Mouse (Mus musculus): Measurements from ENCODE around the gene Pus10. TPM values are rescaled to one million over a fixed set of nuclear protein-coding genes. Genes with fewer than 3 reads are reported as not detected.

Pus10 gene
- 26.3 TPM for polyA plus RNA-seq (2017; shearing (Covaris generic))

GRCm38 (mm10) chr11:23665311-23665786, at the start of gene Pus10:
Pus10 (plus strand) TSS chr11:23665674.

DNA sequence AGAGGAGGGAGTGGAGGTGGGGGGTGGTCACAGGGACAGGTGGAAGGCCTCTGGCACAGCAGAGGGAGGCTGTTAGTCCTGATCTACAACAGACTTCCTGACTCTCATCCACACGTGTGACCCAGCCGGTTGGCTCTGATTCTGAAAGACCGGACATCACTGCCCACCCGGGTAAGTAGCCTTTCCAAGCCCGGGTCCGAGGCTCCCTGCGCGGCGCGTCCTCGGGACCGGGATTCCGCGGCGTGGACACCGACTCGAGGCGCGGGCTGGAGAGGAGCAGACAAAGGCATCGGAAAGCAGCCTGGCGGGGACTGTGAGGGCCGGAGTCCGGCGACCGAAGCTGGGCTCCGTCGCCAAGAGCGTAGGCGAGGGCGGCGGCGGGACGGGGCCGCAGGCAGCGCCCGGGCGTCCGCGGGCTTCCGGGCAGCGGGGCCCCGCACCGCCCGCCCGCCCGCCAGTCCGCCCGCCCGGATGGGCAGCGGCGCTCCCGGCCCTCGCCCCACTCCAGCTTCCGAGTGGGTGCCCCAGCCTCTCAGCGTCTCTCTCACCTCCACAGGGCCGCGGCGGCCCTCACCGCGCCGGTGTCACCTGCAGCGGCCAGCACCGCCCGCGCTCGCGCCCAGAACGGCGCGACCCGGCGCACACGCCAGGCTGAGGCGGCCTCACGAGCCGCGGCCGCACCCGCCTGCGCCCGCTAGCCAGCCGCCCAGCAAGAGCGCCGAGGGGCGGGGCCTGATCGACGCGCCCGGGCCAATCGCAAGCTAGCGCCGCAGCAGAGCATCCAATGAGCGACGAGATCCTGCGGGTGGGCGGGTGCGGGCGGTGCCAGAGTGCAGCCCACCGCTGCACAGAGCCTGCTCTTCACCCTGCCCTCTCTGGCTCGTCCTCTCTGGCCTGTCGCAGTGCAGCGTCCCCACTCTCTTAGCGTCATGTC, 32.3 kb upstream of the Pus10 start, which contains the start of gene 0610010F05Rik:
Gene 0610010F05Rik (minus strand): TSS at position 695 of the 934 bp plus-strand sequence.

GRCm38 (mm10) chr11:23665798-23666501, 476 bp downstream of the Pus10 start, which contains the start of gene Pex13:
Pex13 (minus strand) TSS chr11:23665959.

DNA sequence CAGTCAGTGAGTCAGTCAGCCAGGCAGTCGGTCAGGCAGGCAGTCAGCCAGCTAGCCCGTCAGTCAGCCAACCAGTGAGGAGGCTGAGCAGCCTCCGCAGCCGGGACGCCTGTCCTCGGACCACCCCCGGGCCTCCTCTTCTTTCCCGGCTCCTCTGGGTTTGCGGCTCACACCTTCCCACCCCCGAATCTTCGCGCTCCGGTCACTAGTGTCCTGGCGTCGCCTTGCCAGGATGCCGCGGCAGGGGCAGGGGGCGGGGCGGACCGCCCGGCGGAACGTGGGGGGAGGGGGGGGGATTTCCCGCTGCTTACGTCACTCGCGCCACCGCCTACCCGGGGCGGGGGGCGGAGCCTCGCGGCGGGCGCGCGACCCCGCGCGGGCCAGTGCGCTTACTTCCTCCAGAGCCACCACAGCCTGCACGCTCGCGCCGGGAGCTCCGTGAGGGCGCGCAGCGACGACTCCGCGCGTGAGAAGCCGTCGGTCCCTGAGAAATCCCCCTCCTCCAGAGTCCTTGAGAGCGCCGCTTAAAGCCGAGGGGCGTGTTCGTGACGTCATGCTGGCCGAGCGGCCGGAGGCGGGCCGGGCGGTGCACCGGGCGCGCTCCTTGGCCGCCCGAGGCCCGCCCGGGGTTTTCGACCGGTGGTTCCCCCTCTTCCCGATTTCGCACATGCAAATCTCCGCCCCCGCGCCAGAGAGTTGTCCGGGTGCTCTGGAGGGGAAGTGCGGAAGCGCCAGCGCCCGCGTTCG, 105.5 kb downstream of the Pus10 start, which contains the start of gene Rel:
Gene Rel (minus strand): TSS at position 211 of the 747 bp plus-strand sequence.

Other genes starting within 250 kb of the Pus10 start
- 62.8 TPM for gene Ahsa2, start 167.6 kb upstream of the Pus10 start, polyA plus RNA-seq (2017; shearing (Covaris generic))
- not detected for gene 1700093K21Rik, start 144.5 kb upstream of the Pus10 start, polyA plus RNA-seq (2017; shearing (Covaris generic))
- gene 0610010F05Rik, start 32.0 kb upstream of the Pus10 start, polyA plus RNA-seq (2017; shearing (Covaris generic)), result 1.1 TPM
- gene Pex13, start 285 bp downstream of the Pus10 start, polyA plus RNA-seq (2017; shearing (Covaris generic)), result 24.7 TPM
- gene Rel, start 105.3 kb downstream of the Pus10 start, polyA plus RNA-seq (2017; shearing (Covaris generic)), result 37.0 TPM
- gene Papolg, start 229.6 kb downstream of the Pus10 start, polyA plus RNA-seq (2017; shearing (Covaris generic)), result 59.2 TPM